Mouse (Mus musculus) right cerebral cortex, postnatal 14 days (tissue): ENCODE measurements around the gene Alppl2.

Experiments used
- DNase-seq: peaks from one replicate; pipeline ENCODE4 v3.0.0; 2022

Alppl2 gene

DNA sequence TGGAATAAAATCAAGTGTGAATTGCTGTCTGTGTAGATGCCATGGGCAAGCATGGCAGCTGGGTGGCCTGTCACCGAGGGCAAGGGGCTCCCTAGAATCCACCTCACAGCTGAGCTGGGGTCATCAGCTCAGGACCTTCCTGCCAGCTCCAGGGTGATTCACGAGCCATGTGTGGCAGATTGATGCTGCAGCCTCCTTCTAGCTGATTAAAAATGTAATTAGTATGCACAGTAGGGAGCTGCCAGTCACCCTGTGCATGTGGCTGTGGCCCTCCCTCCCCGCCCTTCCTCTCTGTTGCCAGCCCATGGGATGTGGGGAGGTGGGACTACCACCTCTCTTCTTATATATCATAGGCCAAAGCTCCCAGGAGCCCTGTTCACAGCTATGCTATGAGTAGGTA lies 39.7 kb downstream of the Alppl2 start:
- DNase-seq, result no peak

DNA sequence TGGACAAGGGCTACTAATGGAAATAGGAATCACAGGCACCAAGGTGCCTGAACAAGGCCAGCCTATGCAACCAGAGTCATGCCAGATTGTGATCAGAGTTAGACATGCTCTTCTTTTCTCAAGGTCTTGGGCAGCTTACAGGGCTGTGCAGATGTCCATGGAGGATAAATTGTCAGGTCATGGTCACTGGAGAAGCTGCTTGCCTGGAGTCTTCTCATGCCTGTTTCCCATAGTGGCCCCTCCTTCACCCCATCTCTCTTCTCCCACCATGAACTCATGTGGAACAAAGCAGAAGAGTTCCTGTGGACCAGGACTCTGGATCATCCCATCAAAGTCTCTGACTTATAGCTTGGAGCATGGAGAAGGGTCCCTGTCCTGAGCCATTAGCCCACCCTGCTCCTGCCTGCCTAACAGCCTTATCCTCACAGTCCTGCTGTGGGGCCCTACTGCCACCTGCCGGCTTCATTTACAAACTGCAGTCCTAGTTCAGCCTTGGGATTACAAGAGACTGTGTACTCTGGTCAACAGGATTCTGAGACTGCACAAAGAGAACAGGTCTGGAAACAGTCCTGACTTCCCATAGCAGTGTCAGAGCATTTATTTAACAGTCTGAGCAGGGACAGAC lies 47.8 kb downstream of the Alppl2 start:
- DNase-seq, result peak; percentile 77

DNA sequence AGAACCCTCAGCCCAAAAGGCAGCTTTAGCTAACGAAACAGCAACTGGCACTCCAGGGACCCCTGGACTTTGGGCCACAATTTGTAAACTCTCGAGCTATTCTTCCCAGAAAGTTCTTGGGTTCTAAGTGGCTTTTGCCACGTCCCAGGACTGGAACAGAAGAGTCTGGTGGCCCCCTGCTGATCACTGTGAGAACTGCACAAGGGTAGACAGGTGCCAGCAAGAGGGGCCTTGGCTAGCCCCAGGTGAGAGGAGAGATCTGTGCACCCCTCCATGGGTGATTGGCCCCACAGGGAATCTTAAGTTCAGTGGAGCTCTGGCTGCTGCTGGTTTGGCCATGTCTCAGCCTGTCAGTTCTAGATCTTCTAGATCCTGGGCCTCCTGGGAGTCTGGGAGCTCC lies 48.6 kb downstream of the Alppl2 start:
- peak; percentile 78 for DNase-seq

DNA sequence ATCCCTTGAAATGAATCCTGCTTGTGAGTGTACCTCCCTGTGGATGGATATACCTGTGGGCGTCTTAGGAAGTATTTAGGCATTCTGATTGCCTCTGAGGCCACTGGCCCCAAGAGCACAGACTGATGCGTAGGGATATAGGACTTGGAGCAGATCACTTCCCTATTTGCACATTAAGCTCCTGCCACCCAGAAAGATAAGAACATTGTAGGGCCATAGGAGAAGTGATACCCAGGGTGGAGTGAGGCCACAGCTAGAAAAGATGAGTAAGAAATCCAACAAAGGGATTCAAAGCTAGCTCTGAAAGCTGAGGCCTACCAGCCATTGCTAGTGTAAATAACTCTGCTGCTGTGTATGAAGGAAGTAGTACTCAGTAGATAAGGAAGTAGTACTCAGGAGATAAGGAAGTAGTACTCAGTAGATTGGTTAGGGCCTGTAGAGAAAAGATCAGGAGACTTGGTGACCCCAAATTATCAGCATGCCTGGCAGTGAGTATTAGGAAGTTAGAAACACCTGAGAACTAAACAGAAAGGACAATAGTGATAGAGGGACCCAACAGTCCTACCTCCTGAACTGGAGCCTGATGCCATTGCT lies 51.2 kb downstream of the Alppl2 start:
- no peak for DNase-seq
